In the genomic region with DNA sequence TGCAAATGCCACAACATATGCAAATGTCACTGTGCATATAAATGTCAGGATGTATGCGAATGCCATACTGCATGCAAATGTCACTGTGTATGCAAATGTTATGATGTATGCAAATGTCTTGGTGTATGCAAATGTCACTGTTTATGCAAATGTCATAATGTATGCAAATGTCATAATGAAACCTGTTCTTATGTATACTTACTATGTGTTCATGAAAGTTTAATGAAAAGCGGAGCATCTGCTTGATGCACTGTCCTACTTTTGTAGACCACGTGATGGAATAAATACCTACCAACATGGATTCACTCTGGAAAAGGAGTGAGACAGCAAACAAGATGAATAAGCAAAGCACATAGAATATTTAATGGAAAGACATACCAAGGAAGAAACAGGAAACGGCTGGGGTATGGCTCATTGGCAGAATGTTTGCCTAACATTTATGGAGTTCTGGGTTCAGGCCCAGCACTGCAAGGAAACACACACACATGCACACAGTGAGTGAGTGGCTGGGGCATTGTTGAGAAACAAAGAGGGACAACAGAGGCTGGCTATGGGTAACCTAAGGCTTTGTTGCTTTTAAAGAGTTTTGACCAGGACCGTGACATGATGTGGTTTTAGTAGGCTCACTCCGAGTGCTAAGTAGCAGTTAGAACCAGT, we compare ENCODE assay signal across 29 mouse cellular contexts. TPM values are rescaled to one million over a fixed set of nuclear protein-coding genes. Genes with fewer than 3 reads are reported as not detected.
DNase-seq lines count a peak whose midpoint lies in the region; ATAC-seq and TF ChIP-seq lines count a peak whose summit lies in the region.
"Had no signal": no experiment of that assay in that cellular context is flagged by ENCODE, and none has a peak within 500 bp of the region (broad histone marks: within the 10 kb centered on the region; RNA-seq: fewer than 3 reads in every experiment).

No protein-coding gene starts in this region.

- peak; percentile 35 for DNase-seq in brain, adult 2 months (ENCODE audit: low read depth, low spot score)
- DNase-seq in brain, embryonic 14.5 days (ENCODE audit: low read depth): peak; percentile 62
- DNase-seq in forebrain, postnatal 0 days: peak; percentile 49
- DNase-seq: adrenal gland, adult 2 months; adrenal gland, postnatal 25 days; cerebellum, adult 11-12 months; cerebellum, adult 8-10 months; cerebellum, postnatal 10 days; gastrocnemius, adult 2 months; gastrocnemius, postnatal 14 days; heart, adult 11 months; heart, postnatal 10 days; heart, postnatal 36 days; kidney, adult 11 months; kidney, adult 8-10 months had no signal

- 61% methylated on average over 6 of the region's 6 CpGs for WGBS in forebrain, embryonic 15.5 days
- 71% methylated on average over 6 of the region's 6 CpGs for WGBS in forebrain, embryonic 12.5 days
- 62% methylated on average over 6 of the region's 6 CpGs for WGBS in forebrain, postnatal 0 days
- WGBS in kidney, embryonic 16.5 days: 89% methylated on average over 6 of the region's 6 CpGs

- TF ChIP-seq CTCF in brain, embryonic 14.5 days (IDR thresholded peaks at IDR 0.05; ENCODE audit: borderline replicate concordance, extremely low read depth, insufficient read depth, insufficient read length): no peak
- no peak for TF ChIP-seq CTCF in forebrain, postnatal 0 days (IDR thresholded peaks at IDR 0.05; ENCODE audit: low read depth)

- peaks cover 25% of the 10 kb centered on the region for H3K4me1 ChIP-seq in forebrain, embryonic 15.5 days
- H3K4me1 ChIP-seq in forebrain, embryonic 12.5 days: peaks cover 7% of the 10 kb centered on the region; the same call in 1 of the 2 replicates
- H3K4me1 ChIP-seq in forebrain, postnatal 0 days (ENCODE audit: insufficient read depth): 0 out of 2 replicates have a peak, but pooled peaks cover 2% of the 10 kb centered on the region
- H3K4me1 ChIP-seq in kidney, embryonic 16.5 days (ENCODE audit: insufficient read depth, low read length): no peaks in the 10 kb centered on the region
- H3K4me1 ChIP-seq: heart, embryonic 12.5 days; heart, embryonic 15.5 days; intestine, embryonic 15.5 days had no signal

- no peak overlapping the region for H3K4me2 ChIP-seq in forebrain, embryonic 15.5 days (replicated peaks)
- H3K4me2 ChIP-seq in forebrain, embryonic 12.5 days: no peak overlapping the region
- H3K4me2 ChIP-seq in forebrain, postnatal 0 days (ENCODE audit: low read depth): no peak overlapping the region
- H3K4me2 ChIP-seq in kidney, embryonic 16.5 days (replicated peaks; ENCODE audit: low read depth, low read length): no peak overlapping the region
- H3K4me2 ChIP-seq: heart, embryonic 12.5 days; heart, embryonic 15.5 days; hindbrain, embryonic 13.5 days; intestine, embryonic 15.5 days had no signal

- TF ChIP-seq POLR2A in brain, embryonic 14.5 days (IDR thresholded peaks at IDR 0.05; ENCODE audit: borderline replicate concordance, extremely low read depth, insufficient read depth, insufficient read length, poor library complexity, severe bottlenecking): no peak

- peak overlapping the region; percentile 58 for H3K27ac ChIP-seq in forebrain, embryonic 15.5 days (replicated peaks)
- H3K27ac ChIP-seq in forebrain, embryonic 12.5 days: no peak overlapping the region
- no peak overlapping the region for H3K27ac ChIP-seq in forebrain, postnatal 0 days (ENCODE audit: low read depth, low read length)
- H3K27ac ChIP-seq in kidney, embryonic 16.5 days (ENCODE audit: low read length): no peak overlapping the region
- H3K27ac ChIP-seq: gastrocnemius, adult 2 months; heart, embryonic 15.5 days; hindbrain, embryonic 10.5 days; hindbrain, embryonic 13.5 days; intestine, embryonic 15.5 days had no signal

- no peak overlapping the region for H3K4me3 ChIP-seq in forebrain, embryonic 15.5 days
- no peak overlapping the region for H3K4me3 ChIP-seq in forebrain, embryonic 12.5 days (replicated peaks)
- H3K4me3 ChIP-seq in forebrain, postnatal 0 days (ENCODE audit: low read depth, low read length): no peak overlapping the region
- no peak overlapping the region for H3K4me3 ChIP-seq in kidney, embryonic 16.5 days (ENCODE audit: low read length)
- H3K4me3 ChIP-seq: gastrocnemius, adult 2 months; heart, embryonic 12.5 days; heart, embryonic 15.5 days; hindbrain, embryonic 10.5 days; hindbrain, embryonic 13.5 days; intestine, embryonic 15.5 days had no signal

- H3K9ac ChIP-seq in forebrain, embryonic 15.5 days (replicated peaks): no peak overlapping the region
- H3K9ac ChIP-seq in forebrain, embryonic 12.5 days: no peak overlapping the region
- H3K9ac ChIP-seq in forebrain, postnatal 0 days: no peak overlapping the region
- H3K9ac ChIP-seq in kidney, embryonic 16.5 days (replicated peaks; ENCODE audit: low read length): no peak overlapping the region
- H3K9ac ChIP-seq: heart, embryonic 12.5 days; heart, embryonic 15.5 days; hindbrain, embryonic 13.5 days; intestine, embryonic 15.5 days had no signal

- H3K27me3 ChIP-seq in forebrain, embryonic 15.5 days: no peaks in the 10 kb centered on the region
- H3K27me3 ChIP-seq in forebrain, embryonic 12.5 days: no peaks in the 10 kb centered on the region
- no peaks in the 10 kb centered on the region for H3K27me3 ChIP-seq in forebrain, postnatal 0 days (ENCODE audit: insufficient read depth, low read length)
- H3K27me3 ChIP-seq in kidney, embryonic 16.5 days (ENCODE audit: insufficient read depth, low read length): no peaks in the 10 kb centered on the region
- H3K27me3 ChIP-seq: heart, embryonic 12.5 days; heart, embryonic 15.5 days; hindbrain, embryonic 13.5 days; intestine, embryonic 15.5 days had no signal

- H3K9me3 ChIP-seq in forebrain, embryonic 15.5 days: no peaks in the 10 kb centered on the region
- 0 out of 2 replicates have a peak, but pooled peaks cover 3% of the 10 kb centered on the region for H3K9me3 ChIP-seq in forebrain, embryonic 12.5 days
- H3K9me3 ChIP-seq in forebrain, postnatal 0 days (ENCODE audit: low read length): no peaks in the 10 kb centered on the region
- H3K9me3 ChIP-seq in kidney, embryonic 16.5 days (ENCODE audit: low read length): no peaks in the 10 kb centered on the region
- H3K9me3 ChIP-seq: heart, embryonic 12.5 days; heart, embryonic 15.5 days; hindbrain, embryonic 10.5 days; hindbrain, embryonic 13.5 days; intestine, embryonic 15.5 days had no signal

- H3K36me3 ChIP-seq in forebrain, embryonic 15.5 days: no peaks in the 10 kb centered on the region
- no peaks in the 10 kb centered on the region for H3K36me3 ChIP-seq in forebrain, embryonic 12.5 days (replicated peaks)
- no peaks in the 10 kb centered on the region for H3K36me3 ChIP-seq in forebrain, postnatal 0 days (ENCODE audit: insufficient read depth)
- H3K36me3 ChIP-seq in kidney, embryonic 16.5 days (ENCODE audit: insufficient read depth, low read length): no peaks in the 10 kb centered on the region
- H3K36me3 ChIP-seq: heart, embryonic 12.5 days; heart, embryonic 15.5 days; hindbrain, embryonic 10.5 days; hindbrain, embryonic 13.5 days; intestine, embryonic 15.5 days had no signal

- peak; percentile 84 for ATAC-seq in forebrain, embryonic 15.5 days (replicated peaks)
- ATAC-seq in forebrain, embryonic 12.5 days (ENCODE audit: low FRiP score): no peak
- ATAC-seq in forebrain, postnatal 0 days: peak; percentile 85
- no peak for ATAC-seq in kidney, embryonic 16.5 days (ENCODE audit: low FRiP score, low TSS enrichment)
- ATAC-seq: CD4-positive, CD25-positive, alpha-beta regulatory T cell, adult 4 months; hindbrain, embryonic 16.5 days; intestine, embryonic 15.5 days had no signal

RNA-seq across cellular contexts. Expression of a gene that starts 7.7 kb away (rescaled TPM):
- polyA plus RNA-seq in forebrain, embryonic 15.5 days (2015; fragmentation: Nextera tagmentation; extraction: Ambion mirVana): not detected in 2 replicates
- not detected in 2 replicates for polyA plus RNA-seq in forebrain, embryonic 12.5 days (2016; fragmentation: Nextera tagmentation; extraction: Ambion mirVana)
- polyA plus RNA-seq in brain, embryonic 14.5 days (2012; rRNA removed): not detected in 2 replicates
- total RNA-seq in forebrain, postnatal 0 days (2014; rRNA removed): not detected in 2 replicates
- polyA plus RNA-seq in forebrain, postnatal 0 days (2015; fragmentation: Nextera tagmentation; extraction: Ambion mirVana): not detected in 2 replicates
- polyA plus RNA-seq in kidney, embryonic 16.5 days (2015; fragmentation: Nextera tagmentation; extraction: Ambion mirVana): not detected in 2 replicates
- total RNA-seq: adrenal gland, adult 2 months; adrenal gland, postnatal 25 days; gastrocnemius, adult 2 months; gastrocnemius, postnatal 14 days; gastrocnemius, postnatal 4 days; heart, postnatal 10 days; heart, postnatal 36 days; MEL had no signal
- polyA plus RNA-seq: adrenal gland, adult 2 months; CD4-positive, CD25-positive, alpha-beta regulatory T cell, adult 4 months; embryonic facial prominence, embryonic 11.5 days; heart, embryonic 12.5 days; heart, embryonic 15.5 days; hindbrain, embryonic 10.5 days; hindbrain, embryonic 13.5 days; hindbrain, embryonic 16.5 days had no signal

RNA-seq across cellular contexts. Expression of a gene that starts 23.1 kb away (rescaled TPM):
- polyA plus RNA-seq in forebrain, embryonic 15.5 days (2015; fragmentation: Nextera tagmentation; extraction: Ambion mirVana): 249 and 258 TPM in 2 replicates
- polyA plus RNA-seq in forebrain, embryonic 12.5 days (2016; fragmentation: Nextera tagmentation; extraction: Ambion mirVana): 82.2 and 103 TPM in 2 replicates
- polyA plus RNA-seq in brain, embryonic 14.5 days (2012; rRNA removed): 139 and 158 TPM in 2 replicates
- 151 and 445 TPM in 2 replicates for total RNA-seq in forebrain, postnatal 0 days (2014; rRNA removed)
- 316 and 341 TPM in 2 replicates for polyA plus RNA-seq in forebrain, postnatal 0 days (2015; fragmentation: Nextera tagmentation; extraction: Ambion mirVana)
- polyA plus RNA-seq in kidney, embryonic 16.5 days (2015; fragmentation: Nextera tagmentation; extraction: Ambion mirVana): 1.6 and 3.0 TPM in 2 replicates
- total RNA-seq: MEL had no signal
- polyA plus RNA-seq: C2C12; CD4-positive, CD25-positive, alpha-beta regulatory T cell, adult 4 months had no signal

RNA-seq across cellular contexts. Expression of a gene that starts 30.5 kb away (rescaled TPM):
- polyA plus RNA-seq in forebrain, embryonic 15.5 days (2015; fragmentation: Nextera tagmentation; extraction: Ambion mirVana): 16.8 and 20.5 TPM in 2 replicates
- 18.1 and 23.4 TPM in 2 replicates for polyA plus RNA-seq in forebrain, embryonic 12.5 days (2016; fragmentation: Nextera tagmentation; extraction: Ambion mirVana)
- 55.5 and 62.9 TPM in 2 replicates for polyA plus RNA-seq in brain, embryonic 14.5 days (2012; rRNA removed)
- 21.1 and 22.6 TPM in 2 replicates for total RNA-seq in forebrain, postnatal 0 days (2014; rRNA removed)
- 8.9 and 14.9 TPM in 2 replicates for polyA plus RNA-seq in forebrain, postnatal 0 days (2015; fragmentation: Nextera tagmentation; extraction: Ambion mirVana)
- 13.5 and 15.6 TPM in 2 replicates for polyA plus RNA-seq in kidney, embryonic 16.5 days (2015; fragmentation: Nextera tagmentation; extraction: Ambion mirVana)

RNA-seq across cellular contexts. Expression of a gene that starts 43.2 kb away (rescaled TPM):
- polyA plus RNA-seq in forebrain, embryonic 15.5 days (2015; fragmentation: Nextera tagmentation; extraction: Ambion mirVana): 35.4 and 38.4 TPM in 2 replicates
- 34.1 and 35.0 TPM in 2 replicates for polyA plus RNA-seq in forebrain, embryonic 12.5 days (2016; fragmentation: Nextera tagmentation; extraction: Ambion mirVana)
- 15.6 and 32.2 TPM in 2 replicates for polyA plus RNA-seq in brain, embryonic 14.5 days (2012; rRNA removed)
- 36.4 and 88.1 TPM in 2 replicates for total RNA-seq in forebrain, postnatal 0 days (2014; rRNA removed)
- 139 and 143 TPM in 2 replicates for polyA plus RNA-seq in forebrain, postnatal 0 days (2015; fragmentation: Nextera tagmentation; extraction: Ambion mirVana)
- 143 and 167 TPM in 2 replicates for polyA plus RNA-seq in kidney, embryonic 16.5 days (2015; fragmentation: Nextera tagmentation; extraction: Ambion mirVana)
- polyA plus RNA-seq: CD4-positive, CD25-positive, alpha-beta regulatory T cell, adult 4 months had no signal

RNA-seq across cellular contexts. Expression of a gene that starts 49.6 kb away (rescaled TPM):
- 85.2 and 100 TPM in 2 replicates for polyA plus RNA-seq in forebrain, embryonic 15.5 days (2015; fragmentation: Nextera tagmentation; extraction: Ambion mirVana)
- polyA plus RNA-seq in forebrain, embryonic 12.5 days (2016; fragmentation: Nextera tagmentation; extraction: Ambion mirVana): 64.4 and 76.2 TPM in 2 replicates
- 38.9 and 76.5 TPM in 2 replicates for polyA plus RNA-seq in brain, embryonic 14.5 days (2012; rRNA removed)
- total RNA-seq in forebrain, postnatal 0 days (2014; rRNA removed): 205 and 418 TPM in 2 replicates
- polyA plus RNA-seq in forebrain, postnatal 0 days (2015; fragmentation: Nextera tagmentation; extraction: Ambion mirVana): 386 and 411 TPM in 2 replicates
- 543 and 568 TPM in 2 replicates for polyA plus RNA-seq in kidney, embryonic 16.5 days (2015; fragmentation: Nextera tagmentation; extraction: Ambion mirVana)

Comparison
In these comparisons a context has a peak if more than half of its experiments do, and no peak if none do; other contexts are left out.
1. ATAC-seq: peak in forebrain, embryonic 15.5 days (single experiment) and forebrain, postnatal 0 days (single experiment); none in forebrain, embryonic 12.5 days (single experiment) and kidney, embryonic 16.5 days (single experiment).
2. RNA of a gene that starts 23.1 kb away (polyA plus RNA-seq): 316 to 341 TPM in forebrain, postnatal 0 days, 249 to 258 TPM in forebrain, embryonic 15.5 days, 139 to 158 TPM in brain, embryonic 14.5 days and 82.2 to 103 TPM in forebrain, embryonic 12.5 days; 1.6 to 3.0 TPM in kidney, embryonic 16.5 days; every median in the first group is over 10 times any median in the second.
3. Peak in every context shown above with its lines, with median percentiles within 50 percentile points of each other: DNase-seq.